Mouse (Mus musculus) R1 (cell line): ENCODE data around the gene Ccl9.

Experiments
- DNase-seq: peaks from one replicate; pipeline ENCODE4 v3.0.0-alpha.2; 2018; ENCODE audit warnings: low read depth, low spot score

The Ccl9 gene

GRCm38 (mm10) chr11:83536831-83537230 is 41.6 kb downstream of the Ccl9 start:
- DNase-seq: no peak

GRCm38 (mm10) chr11:83534609-83535423 is 43.6 kb downstream of the Ccl9 start:
- no peak for DNase-seq

- no peak for DNase-seq
Measured at GRCm38 (mm10) chr11:83534143-83534542, 44.3 kb downstream of the Ccl9 start.

GRCm38 (mm10) chr11:83533192-83533591 is 45.2 kb downstream of the Ccl9 start:
- no peak for DNase-seq

GRCm38 (mm10) chr11:83530360-83530759 is 48.1 kb downstream of the Ccl9 start, which contains the start of gene Ccl5:
Gene Ccl5 (minus strand): TSS chr11:83530518.
- DNase-seq: no peak

GRCm38 (mm10) chr11:83529024-83529423 is 49.4 kb downstream of the Ccl9 start:
- no peak for DNase-seq
